8 mouse cellular contexts compared by ENCODE assay signal in genomic region chr16:94570361-94571041, GRCm38 (mm10). TPM values are rescaled to one million over a fixed set of nuclear protein-coding genes. Genes with fewer than 3 reads are reported as not detected.
A peak's percentile ranks its signal among the peaks of the same experiment; 100 is the strongest.
DNase-seq lines count a peak whose midpoint lies in the region; ATAC-seq lines count a peak whose summit lies in the region.

No protein-coding gene starts in this region.

- H3K4me3 ChIP-seq in intestine, embryonic 15.5 days (replicated peaks): peak overlapping the region; percentile 96
- peak overlapping the region; percentile 99 for H3K4me3 ChIP-seq in limb, embryonic 11.5 days (ENCODE audit: low read depth, low read length)
- H3K4me3 ChIP-seq in midbrain, embryonic 10.5 days: peak overlapping the region; percentile 99

- peak overlapping the region; percentile 71 for H3K4me2 ChIP-seq in intestine, embryonic 15.5 days (replicated peaks)
- H3K4me2 ChIP-seq in limb, embryonic 11.5 days (ENCODE audit: low read depth, severe bottlenecking): peak overlapping the region; percentile 65

- peak; percentile 26 for ATAC-seq in intestine, embryonic 15.5 days
- ATAC-seq in limb, embryonic 11.5 days (ENCODE audit: insufficient number of reproducible peaks, low FRiP score, low TSS enrichment, low read depth): no peak

- peak overlapping the region; percentile 99 for H3K9ac ChIP-seq in intestine, embryonic 15.5 days
- peak overlapping the region; percentile 99 for H3K9ac ChIP-seq in limb, embryonic 11.5 days (ENCODE audit: low read length)

- H3K27me3 ChIP-seq in intestine, embryonic 15.5 days (replicated peaks): no peaks in the 10 kb centered on the region
- H3K27me3 ChIP-seq in limb, embryonic 11.5 days (ENCODE audit: control insufficient read depth, insufficient read depth, low read length): no peaks in the 10 kb centered on the region
- H3K27me3 ChIP-seq in midbrain, embryonic 10.5 days (ENCODE audit: low read depth, poor library complexity, severe bottlenecking): no peaks in the 10 kb centered on the region

- H3K9me3 ChIP-seq in intestine, embryonic 15.5 days: no peaks in the 10 kb centered on the region
- no peaks in the 10 kb centered on the region for H3K9me3 ChIP-seq in limb, embryonic 11.5 days (ENCODE audit: control insufficient read depth, low read length)
- no peaks in the 10 kb centered on the region for H3K9me3 ChIP-seq in midbrain, embryonic 10.5 days (replicated peaks)

- no peaks in the 10 kb centered on the region for H3K36me3 ChIP-seq in intestine, embryonic 15.5 days
- 0 out of 2 replicates have a peak, but pooled peaks cover under 1% of the 10 kb centered on the region for H3K36me3 ChIP-seq in limb, embryonic 11.5 days (ENCODE audit: control insufficient read depth, insufficient read depth, low read length)
- H3K36me3 ChIP-seq in midbrain, embryonic 10.5 days: no peaks in the 10 kb centered on the region

- WGBS in intestine, embryonic 15.5 days: under 1% methylated on average over 52 of the region's 88 CpGs
- 0% methylated on average over 30 of the region's 88 CpGs for WGBS in limb, embryonic 11.5 days
- WGBS in midbrain, embryonic 10.5 days: under 1% methylated on average over 65 of the region's 88 CpGs

- DNase-seq in adrenal gland, adult 18-20 months (ENCODE audit: low spot score in 2 of 2): peak; percentile 72 to 78
- peak; percentile 47 for DNase-seq in embryo, embryonic 10.5 days (ENCODE audit: low spot score)
- DNase-seq in gastrocnemius, postnatal 36 days: peak; percentile 42 to 69
- peak; percentile 57 for DNase-seq in limb, embryonic 11.5 days (ENCODE audit: low spot score)
- DNase-seq in midbrain, embryonic 10.5 days (ENCODE audit: low spot score): peak; percentile 65
- peak; percentile 63 for DNase-seq in skeletal muscle tissue, adult 2 months (ENCODE audit: low read depth, low spot score)
- DNase-seq in yolk sac, embryonic 10.5 days (ENCODE audit: low spot score): peak; percentile 81

- intact Hi-C loops in gastrocnemius, postnatal 36 days (cut with DNase I): loop anchor here (2.0 kb wide), 1 partner anchor 48 kb away; no protein-coding TSS in a partner anchor

- H3K4me1 ChIP-seq in intestine, embryonic 15.5 days (replicated peaks): peaks cover 27% of the 10 kb centered on the region
- peaks cover 4% of the 10 kb centered on the region; the same call in 1 of the 2 replicates for H3K4me1 ChIP-seq in limb, embryonic 11.5 days (ENCODE audit: control insufficient read depth, insufficient read depth, low read length)
- peaks cover 48% of the 10 kb centered on the region for H3K4me1 ChIP-seq in midbrain, embryonic 10.5 days

- peak overlapping the region; percentile 100 for H3K27ac ChIP-seq in intestine, embryonic 15.5 days
- H3K27ac ChIP-seq in limb, embryonic 11.5 days (replicated peaks; ENCODE audit: low read depth, low read length): peak overlapping the region; percentile 100
- peak overlapping the region; percentile 99 for H3K27ac ChIP-seq in midbrain, embryonic 10.5 days (replicated peaks)

RNA-seq across cellular contexts. Expression of gene Dyrk1a, which starts 0.7 kb away (rescaled TPM):
- 10 to 100 TPM; 61.3 to 71.5 TPM for total RNA-seq in adrenal gland, adult 18-20 months (2021)
- 10 to 100 TPM; 78.6 to 82.9 TPM for total RNA-seq in gastrocnemius, postnatal 36 days (2021)
- polyA plus RNA-seq in intestine, embryonic 15.5 days (2015; fragmentation: Nextera tagmentation; extraction: Ambion mirVana): 8.1 and 8.7 TPM in 2 replicates
- 12.1 and 13.4 TPM in 2 replicates for polyA plus RNA-seq in limb, embryonic 11.5 days (2014; fragmentation: Nextera tagmentation; extraction: Ambion mirVana)
- 9.6 and 10.1 TPM in 2 replicates for polyA plus RNA-seq in midbrain, embryonic 10.5 days (2016; fragmentation: Nextera tagmentation; extraction: Ambion mirVana)

RNA-seq across cellular contexts. Expression of gene Vps26c, which starts 43.9 kb away (rescaled TPM):
- total RNA-seq in adrenal gland, adult 18-20 months (2021): 10 to 100 TPM; 54.0 to 54.3 TPM
- total RNA-seq in gastrocnemius, postnatal 36 days (2021): 1 to 10 TPM; 8.9 to 9.5 TPM
- polyA plus RNA-seq in intestine, embryonic 15.5 days (2015; fragmentation: Nextera tagmentation; extraction: Ambion mirVana): 61.5 and 63.1 TPM in 2 replicates
- 49.3 and 51.7 TPM in 2 replicates for polyA plus RNA-seq in limb, embryonic 11.5 days (2014; fragmentation: Nextera tagmentation; extraction: Ambion mirVana)
- 63.4 and 64.3 TPM in 2 replicates for polyA plus RNA-seq in midbrain, embryonic 10.5 days (2016; fragmentation: Nextera tagmentation; extraction: Ambion mirVana)
